Comparison of ENCODE assay signal across 21 mouse cellular contexts in the genomic region with DNA sequence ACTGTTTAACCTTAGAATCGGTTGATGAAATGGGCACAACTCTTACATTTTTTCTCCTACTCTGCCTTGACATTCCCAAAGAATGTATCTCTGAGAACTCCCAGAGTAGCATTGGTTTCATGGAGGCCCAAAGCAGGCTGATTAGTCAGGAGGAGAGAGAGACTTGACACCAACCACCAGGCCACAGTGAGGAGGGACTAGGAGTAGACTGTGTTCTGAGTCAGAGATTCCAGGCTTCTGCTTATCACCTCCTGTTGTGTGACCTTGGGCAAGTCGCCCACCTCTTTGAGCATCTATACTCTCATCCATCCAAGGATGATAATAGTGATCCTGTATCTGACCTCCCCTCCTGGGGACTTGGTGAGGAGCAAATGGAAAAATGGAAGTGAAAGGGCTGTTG. TPM values are rescaled to one million over a fixed set of nuclear protein-coding genes. Genes with fewer than 3 reads are reported as not detected.
"Had no signal": no experiment of that assay in that cellular context is flagged by ENCODE, and none has a peak within 500 bp of the region (broad histone marks: within the 10 kb centered on the region; RNA-seq: fewer than 3 reads in every experiment).

No protein-coding gene starts in this region.

- H3K4me2 ChIP-seq: kidney, embryonic 15.5 days; liver, embryonic 13.5 days; midbrain, embryonic 12.5 days; midbrain, embryonic 15.5 days; neural tube, embryonic 12.5 days; neural tube, embryonic 15.5 days; stomach, embryonic 15.5 days had no signal

- H3K27me3 ChIP-seq: kidney, embryonic 15.5 days; liver, embryonic 13.5 days; midbrain, embryonic 12.5 days; midbrain, embryonic 15.5 days; neural tube, embryonic 12.5 days; neural tube, embryonic 15.5 days; stomach, embryonic 15.5 days had no signal

- DNase-seq: kidney, postnatal 10 days; kidney, postnatal 36 days; layer of hippocampus, postnatal 36 days; liver, embryonic 13.5 days; lung, adult 2 months; lung, postnatal 14 days; right cerebral cortex, adult 18-20 months; right cerebral cortex, postnatal 14 days; spleen, adult 18-20 months; thymus, adult 18-20 months; thymus, postnatal 36 days had no signal

- H3K4me1 ChIP-seq: kidney, embryonic 15.5 days; liver, embryonic 13.5 days; neural tube, embryonic 12.5 days; stomach, embryonic 15.5 days had no signal

- H3K27ac ChIP-seq: kidney, embryonic 15.5 days; left cerebral cortex, adult 2 months; liver, embryonic 13.5 days; macrophage; neural tube, embryonic 12.5 days; neural tube, embryonic 15.5 days; stomach, embryonic 15.5 days had no signal

- H3K4me3 ChIP-seq: kidney, embryonic 15.5 days; left cerebral cortex, adult 2 months; liver, embryonic 13.5 days; midbrain, embryonic 12.5 days; midbrain, embryonic 15.5 days; neural tube, embryonic 12.5 days; neural tube, embryonic 15.5 days; stomach, embryonic 15.5 days had no signal

- H3K9ac ChIP-seq: kidney, embryonic 15.5 days; liver, embryonic 13.5 days; midbrain, embryonic 12.5 days; midbrain, embryonic 15.5 days; neural tube, embryonic 12.5 days; neural tube, embryonic 15.5 days; stomach, embryonic 15.5 days had no signal

- H3K36me3 ChIP-seq: kidney, embryonic 15.5 days; liver, embryonic 13.5 days; midbrain, embryonic 12.5 days; midbrain, embryonic 15.5 days; neural tube, embryonic 12.5 days; neural tube, embryonic 15.5 days; stomach, embryonic 15.5 days had no signal

- H3K9me3 ChIP-seq: kidney, embryonic 15.5 days; midbrain, embryonic 12.5 days; midbrain, embryonic 15.5 days; neural tube, embryonic 12.5 days; neural tube, embryonic 15.5 days; stomach, embryonic 15.5 days had no signal

RNA-seq across cellular contexts. Expression of a gene that starts 38.0 kb away (rescaled TPM):
- total RNA-seq: megakaryocyte, adult 5-6 weeks had no signal
- polyA plus RNA-seq: liver, adult 2 months; macrophage had no signal
